Mouse (Mus musculus) cortical plate, adult 2 months (tissue): ENCODE measurements around the gene 4930544D05Rik. TPM values are rescaled to one million over a fixed set of nuclear protein-coding genes. Genes with fewer than 3 reads are reported as not detected.

ENCODE experiments used
- H3K27ac ChIP-seq: fragments of 200-500 bp; 2 replicates; pipeline ENCODE4 v1.5.1; 2012; ENCODE audit warnings: low read length, control low read depth, inconsistent platforms; ENCODE audit not compliant: insufficient read depth
- H3K4me1 ChIP-seq: fragments of 200-500 bp; 2 replicates; pipeline ENCODE4 v1.6.1; 2011; ENCODE audit warnings: low read length; ENCODE audit not compliant: control insufficient read depth, insufficient read depth
- H3K4me3 ChIP-seq: fragments of 200-500 bp; 2 replicates; pipeline ENCODE4 v1.5.1; 2011; ENCODE audit warnings: mild to moderate bottlenecking, low read length, control low read depth; ENCODE audit not compliant: insufficient read depth
- CTCF ChIP-seq: fragments of 200-500 bp; IDR thresholded peaks from 2 replicates; pipeline ENCODE4 v1.5.1; 2011; ENCODE audit warnings: mild to moderate bottlenecking, control low read depth, low read length; ENCODE audit not compliant: insufficient read depth; ENCODE audit errors: extremely low read depth
- POLR2A ChIP-seq: fragments of 200-500 bp; IDR thresholded peaks from 2 replicates; pipeline ENCODE4 v1.6.1; 2011; ENCODE audit warnings: mild to moderate bottlenecking, low read length, control low read depth; ENCODE audit not compliant: insufficient read depth; ENCODE audit errors: extremely low read depth
- polyA plus RNA-seq: library from polyadenylated mRNA; depleted of rRNA; stranded (reverse); fragments of >200 nt; gene quantifications from 2 replicates; pipeline ENCODE4 v1.2.3, GENCODE M21; 2012

4930544D05Rik gene
- polyA plus RNA-seq, 1 experiment: not detected

DNA sequence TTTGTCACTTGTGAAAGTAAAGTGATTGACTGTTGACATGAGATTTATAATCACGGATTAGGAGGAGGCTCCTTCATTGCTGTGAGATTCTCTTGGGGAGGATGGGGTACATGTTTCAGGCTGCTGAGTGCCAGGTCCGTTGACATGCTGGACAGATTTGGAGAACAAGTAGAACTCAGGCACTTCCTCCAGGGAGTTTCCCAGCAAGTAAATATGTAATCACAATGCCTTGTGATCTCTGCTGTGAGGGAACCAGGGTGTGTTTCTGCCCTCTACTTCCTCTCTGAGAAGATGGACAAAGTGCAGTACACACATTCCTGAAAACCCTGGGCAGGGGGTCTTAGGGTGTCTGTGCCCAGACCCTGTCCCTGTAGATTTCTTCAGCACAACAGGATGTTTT, 20.0 kb upstream of the 4930544D05Rik start:
- H3K4me3 ChIP-seq: no peak overlapping the region
- H3K4me1 ChIP-seq: peaks cover 2% of the 10 kb centered on the region
- TF ChIP-seq POLR2A (no peak), CTCF (no peak)
- H3K27ac ChIP-seq: peak overlapping the region; percentile 31

DNA sequence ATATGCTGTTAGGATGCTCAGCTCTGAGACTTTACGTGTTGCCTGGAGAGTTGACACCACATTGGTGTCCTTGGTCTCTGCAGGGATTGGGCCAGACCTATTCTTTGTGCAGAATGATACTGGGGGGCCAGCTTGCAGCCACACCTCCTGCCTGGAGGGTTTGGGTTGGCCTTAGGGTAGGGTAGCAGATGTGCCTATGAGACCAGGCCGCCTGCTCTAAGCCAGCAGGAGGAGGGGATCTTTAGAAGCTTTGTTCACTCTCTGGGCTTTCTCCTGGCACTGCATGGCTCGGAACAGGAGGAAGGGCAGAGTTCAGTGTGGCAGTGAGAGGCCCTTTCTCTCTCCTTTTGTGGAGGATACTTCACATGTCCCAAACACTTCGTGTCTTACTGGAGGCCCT, 19.6 kb upstream of the 4930544D05Rik start:
- TF ChIP-seq POLR2A (no peak), CTCF (no peak)
- peak overlapping the region; percentile 31 for H3K27ac ChIP-seq
- H3K4me1 ChIP-seq: peaks cover 2% of the 10 kb centered on the region
- H3K4me3 ChIP-seq: no peak overlapping the region

DNA sequence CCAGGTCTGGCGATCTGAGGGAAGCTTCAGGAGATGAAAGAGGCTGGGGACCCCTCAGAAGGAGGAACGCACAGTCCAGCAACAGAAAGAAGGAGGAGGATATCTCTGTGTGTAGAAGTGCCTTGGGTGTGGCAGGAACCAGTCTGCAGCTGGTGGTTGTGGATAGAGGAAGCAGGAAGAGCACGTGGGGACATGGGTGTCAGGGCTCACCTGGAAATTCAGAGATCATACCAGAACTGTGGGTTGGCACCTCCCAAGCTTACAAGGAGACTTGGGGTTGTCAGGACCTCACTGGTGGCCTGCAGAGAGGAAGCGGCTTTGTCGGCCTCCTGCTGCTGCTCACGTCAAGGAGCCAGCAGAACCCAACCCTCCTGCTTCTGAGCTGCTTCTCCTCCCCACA, 18.3 kb upstream of the 4930544D05Rik start:
- TF ChIP-seq CTCF: no peak
- TF ChIP-seq POLR2A: no peak
- H3K4me1 ChIP-seq: peaks cover 2% of the 10 kb centered on the region
- H3K4me3 ChIP-seq: no peak overlapping the region
- H3K27ac ChIP-seq: peak overlapping the region; percentile 31; the same call in 1 of the 2 replicates

DNA sequence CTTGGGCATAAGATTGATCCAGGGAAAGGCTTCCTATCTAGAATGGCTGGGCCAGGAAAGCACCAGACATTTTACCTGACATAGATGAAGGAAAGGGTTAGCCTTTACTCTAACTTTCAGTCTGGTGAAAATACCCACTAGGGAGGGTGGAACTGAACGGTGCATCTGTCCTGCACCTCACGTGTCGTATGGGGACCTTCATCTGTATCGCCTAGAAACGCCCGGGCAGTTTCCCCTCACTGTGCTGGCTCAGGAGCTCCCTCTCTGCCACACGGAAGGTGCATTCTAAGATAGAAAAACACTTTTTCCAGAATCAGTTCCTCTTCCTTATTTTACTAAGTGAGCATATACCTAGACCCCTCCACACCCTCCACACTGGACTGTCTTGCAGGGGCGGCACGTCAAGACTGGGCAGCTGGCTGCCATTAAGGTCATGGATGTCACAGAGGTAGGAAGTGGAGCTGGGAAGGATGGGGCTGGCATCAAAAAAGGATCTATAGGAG, 17.1 kb upstream of the 4930544D05Rik start:
- no peak overlapping the region for H3K27ac ChIP-seq

DNA sequence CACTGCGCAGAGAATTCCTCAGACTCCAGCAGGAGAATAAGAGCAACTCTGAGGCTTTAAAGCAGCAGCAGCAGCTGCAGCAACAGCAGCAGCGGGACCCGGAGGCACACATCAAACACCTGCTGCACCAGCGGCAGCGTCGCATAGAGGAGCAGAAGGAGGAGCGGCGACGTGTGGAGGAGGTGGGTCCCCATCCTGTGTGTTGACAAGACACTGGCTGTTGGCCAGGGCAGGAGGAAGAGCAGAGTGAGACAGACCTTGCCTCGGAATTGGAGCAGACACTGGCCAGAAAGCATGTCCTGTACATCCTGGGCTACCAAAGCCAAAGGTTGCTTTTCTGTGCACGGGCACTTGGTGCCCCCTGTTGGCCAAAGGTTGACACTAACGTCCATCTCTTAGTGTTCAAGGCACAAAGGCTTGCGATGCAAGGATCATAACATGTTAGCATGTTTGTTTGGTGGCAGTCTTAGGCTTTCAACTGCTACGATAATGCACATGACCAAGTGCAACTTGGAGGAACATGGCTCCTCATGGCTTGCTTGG, 10.6 kb upstream of the 4930544D05Rik start:
- Histone ChIP-seq H3K4me1 (no peaks in the 10 kb centered on the region), H3K4me3 (no peak overlapping the region), H3K27ac (no peak overlapping the region)
- TF ChIP-seq POLR2A (no peak), CTCF (peak; percentile 89)

More for the DNA sequence above, 17.1 kb upstream of the 4930544D05Rik start:
- TF ChIP-seq POLR2A (no peak), CTCF (no peak)
- H3K4me3 ChIP-seq: no peak overlapping the region
- H3K4me1 ChIP-seq: peaks cover 2% of the 10 kb centered on the region

DNA sequence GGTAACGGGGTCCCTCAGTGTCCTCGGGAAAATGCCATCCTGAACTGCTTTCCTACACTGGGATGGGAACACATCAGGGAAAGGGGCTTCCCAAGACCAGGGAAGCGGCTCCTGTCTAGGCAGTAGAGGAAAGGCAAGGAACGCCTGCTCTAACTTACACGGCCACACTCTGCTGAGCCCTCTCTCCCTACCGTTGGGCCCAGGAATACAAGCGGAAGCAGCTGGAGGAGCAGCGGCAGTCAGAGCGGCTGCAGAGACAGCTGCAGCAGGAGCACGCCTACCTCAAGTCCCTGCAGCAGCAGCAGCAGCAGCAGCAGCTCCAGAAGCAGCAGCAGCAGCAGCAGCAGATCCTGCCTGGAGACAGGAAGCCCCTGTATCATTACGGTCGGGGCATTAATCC, 8.9 kb upstream of the 4930544D05Rik start:
- no peak overlapping the region for H3K27ac ChIP-seq
- TF ChIP-seq POLR2A: no peak
- TF ChIP-seq CTCF: no peak

DNA sequence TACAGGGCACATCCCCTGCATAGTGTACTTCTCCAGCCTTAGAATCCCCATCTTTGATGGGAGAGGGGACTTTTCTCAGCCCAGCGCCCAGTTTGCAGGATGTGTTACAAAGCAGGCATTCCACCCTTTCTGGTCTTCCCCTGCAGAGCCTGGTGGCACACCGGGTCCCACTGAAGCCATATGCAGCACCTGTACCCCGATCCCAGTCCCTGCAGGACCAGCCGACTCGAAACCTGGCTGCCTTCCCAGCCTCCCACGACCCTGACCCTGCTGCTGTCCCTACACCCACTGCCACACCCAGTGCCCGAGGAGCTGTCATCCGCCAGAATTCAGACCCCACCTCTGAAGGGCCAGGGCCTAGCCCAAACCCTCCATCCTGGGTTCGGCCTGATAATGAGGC, 8.0 kb upstream of the 4930544D05Rik start:
- Histone ChIP-seq H3K27ac (no peak overlapping the region), H3K4me1 (no peaks in the 10 kb centered on the region), H3K4me3 (no peak overlapping the region)
- TF ChIP-seq POLR2A (no peak), CTCF (no peak)

More for the DNA sequence above, 8.9 kb upstream of the 4930544D05Rik start:
- no peak overlapping the region for H3K4me3 ChIP-seq
- no peaks in the 10 kb centered on the region for H3K4me1 ChIP-seq

DNA sequence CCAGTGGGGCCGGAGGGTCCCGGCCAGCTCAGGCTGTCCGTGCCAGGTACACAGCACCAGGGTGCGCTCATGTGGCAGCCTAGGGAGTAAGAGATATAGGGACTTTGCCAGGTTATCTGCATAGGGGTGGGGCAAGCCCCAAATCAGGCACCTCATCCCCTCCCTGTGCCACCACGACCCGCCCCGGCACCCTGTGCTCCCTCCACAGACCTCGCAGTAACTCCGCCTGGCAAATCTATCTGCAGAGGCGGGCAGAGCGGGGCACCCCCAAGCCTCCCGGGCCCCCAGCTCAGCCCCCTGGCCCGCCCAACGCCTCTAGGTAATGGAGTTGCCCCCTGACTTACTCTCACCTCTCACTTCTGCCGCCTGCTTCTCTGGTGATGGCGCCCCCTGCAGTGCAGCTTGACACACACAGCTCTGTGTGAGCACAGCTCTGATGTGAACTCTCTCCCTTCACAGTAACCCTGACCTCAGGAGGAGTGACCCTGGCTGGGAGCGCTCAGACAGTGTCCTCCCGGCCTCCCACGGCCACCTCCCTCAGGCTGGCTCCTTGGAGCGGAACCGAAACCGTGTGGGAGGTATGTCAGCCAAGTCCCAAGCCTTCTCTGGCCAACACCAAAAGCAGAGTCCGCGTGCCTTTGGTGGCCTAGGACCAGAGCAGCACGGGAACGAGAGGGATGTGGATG, 7.1 kb upstream of the 4930544D05Rik start:
- TF ChIP-seq POLR2A (no peak), CTCF (peak; percentile 32; the same call in 1 of the 2 replicates)
- H3K27ac ChIP-seq: no peak overlapping the region
- no peaks in the 10 kb centered on the region for H3K4me1 ChIP-seq
- no peak overlapping the region for H3K4me3 ChIP-seq

DNA sequence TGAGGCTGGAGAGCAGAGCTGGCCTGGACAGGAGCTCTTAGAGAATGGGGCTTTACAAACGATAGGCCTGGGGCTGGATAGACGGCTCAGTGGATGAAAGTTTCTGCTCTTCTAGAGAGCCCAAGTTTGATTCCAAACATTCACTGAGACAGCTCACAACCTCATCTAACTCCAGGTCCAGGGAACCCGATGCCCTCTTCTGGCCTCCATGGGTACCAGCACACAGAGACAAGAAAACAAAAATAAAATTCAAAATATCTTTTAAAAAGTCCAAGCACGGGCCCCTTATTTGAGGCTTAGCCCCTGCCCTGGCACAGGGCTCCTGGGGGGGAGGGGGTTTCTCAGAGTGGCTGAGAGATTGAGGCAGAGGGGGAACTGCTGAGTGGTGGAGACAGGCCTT, 4.9 kb upstream of the 4930544D05Rik start:
- TF ChIP-seq CTCF (0 out of 2 replicates have a peak, but pooled peaks have one; percentile 1), POLR2A (no peak)
- Histone ChIP-seq H3K4me1 (no peaks in the 10 kb centered on the region), H3K27ac (no peak overlapping the region), H3K4me3 (no peak overlapping the region)

DNA sequence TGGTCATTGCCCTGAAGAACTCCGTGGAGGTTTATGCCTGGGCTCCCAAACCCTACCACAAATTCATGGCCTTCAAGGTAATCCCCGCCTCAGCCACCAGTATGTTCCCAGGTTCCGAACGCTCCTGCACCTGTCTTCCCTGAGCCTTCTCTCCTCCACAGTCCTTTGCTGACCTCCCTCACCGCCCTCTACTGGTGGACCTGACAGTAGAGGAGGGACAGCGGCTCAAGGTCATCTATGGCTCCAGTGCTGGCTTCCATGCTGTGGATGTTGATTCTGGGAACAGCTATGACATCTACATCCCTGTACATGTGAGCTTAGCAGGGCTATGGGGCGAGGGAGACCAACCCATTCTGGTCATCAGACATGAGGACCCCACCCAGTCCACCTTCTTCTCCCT, 3.1 kb upstream of the 4930544D05Rik start:
- Histone ChIP-seq H3K27ac (no peak overlapping the region), H3K4me3 (no peak overlapping the region), H3K4me1 (no peaks in the 10 kb centered on the region)
- TF ChIP-seq CTCF (0 out of 2 replicates have a peak, but pooled peaks have one; percentile 12), POLR2A (no peak)
